Mouse (Mus musculus) neural tube, embryonic 10.5 days (tissue): Measurements from ENCODE around the gene St7.

Experiments
- DNase-seq: peaks from one replicate; pipeline ENCODE4 v3.0.0-alpha.2; 2017; ENCODE audit warnings: low spot score; ENCODE audit errors: extremely low spot score

St7 gene

GRCm38 (mm10) chr6:17719423-17719822, 26.7 kb downstream of the St7 start:
- DNase-seq, result no peak

- DNase-seq, result no peak
Measured at GRCm38 (mm10) chr6:17720022-17720421, 27.3 kb downstream of the St7 start.

- DNase-seq, result no peak
Measured at GRCm38 (mm10) chr6:17721706-17722105, 29.0 kb downstream of the St7 start.

GRCm38 (mm10) chr6:17725841-17726460, 33.2 kb downstream of the St7 start:
- peak; percentile 45 for DNase-seq

- DNase-seq, result no peak
Measured at GRCm38 (mm10) chr6:17727241-17727640, 34.5 kb downstream of the St7 start.

GRCm38 (mm10) chr6:17727891-17728790, 35.4 kb downstream of the St7 start:
- no peak for DNase-seq

GRCm38 (mm10) chr6:17730122-17730521, 37.4 kb downstream of the St7 start:
- DNase-seq, result no peak

- no peak for DNase-seq
Measured at GRCm38 (mm10) chr6:17731694-17732093, 39.0 kb downstream of the St7 start.

GRCm38 (mm10) chr6:17733951-17734411, 41.2 kb downstream of the St7 start:
- no peak for DNase-seq

- DNase-seq, result no peak
Measured at GRCm38 (mm10) chr6:17737262-17737948, 44.7 kb downstream of the St7 start.

GRCm38 (mm10) chr6:17740128-17740527, 47.4 kb downstream of the St7 start:
- DNase-seq, result no peak

GRCm38 (mm10) chr6:17741639-17742038, 48.9 kb downstream of the St7 start:
- DNase-seq, result no peak

- no peak for DNase-seq
Measured at GRCm38 (mm10) chr6:17742209-17742608, 49.5 kb downstream of the St7 start.

GRCm38 (mm10) chr6:17743325-17743724, 50.6 kb downstream of the St7 start:
- no peak for DNase-seq

- DNase-seq, result no peak
Measured at GRCm38 (mm10) chr6:17747724-17748123, 55.0 kb downstream of the St7 start.

GRCm38 (mm10) chr6:17748866-17749582, 56.3 kb downstream of the St7 start:
- DNase-seq, result peak; percentile 82

- peak; percentile 29 for DNase-seq
Measured at GRCm38 (mm10) chr6:17749596-17749995, 56.9 kb downstream of the St7 start.

- DNase-seq, result no peak
Measured at GRCm38 (mm10) chr6:17750041-17750660, 57.4 kb downstream of the St7 start.

- no peak for DNase-seq
Measured at GRCm38 (mm10) chr6:17750957-17751356, 58.2 kb downstream of the St7 start.

GRCm38 (mm10) chr6:17755902-17756301, 63.2 kb downstream of the St7 start:
- no peak for DNase-seq

- DNase-seq, result no peak
Measured at GRCm38 (mm10) chr6:17758568-17758967, 65.8 kb downstream of the St7 start.
